Mouse (Mus musculus) embryonic facial prominence, embryonic 15.5 days (tissue): ENCODE results near the gene Mthfsd. TPM values are rescaled to one million over a fixed set of nuclear protein-coding genes. Genes with fewer than 3 reads are reported as not detected.

ENCODE experiments used
- ATAC-seq: fragments of 200-750 bp; cut with Nextera tagmentation; 2 replicates; pipeline ENCODE4 v1.8.0; 2017; ENCODE audit warnings: low read depth, moderate TSS enrichment; ENCODE audit not compliant: insufficient number of reproducible peaks, low FRiP score, low TSS enrichment
- H3K27ac ChIP-seq: fragments of 300-500 bp; sonication (generic); replicated peaks from 2 replicates; pipeline ENCODE4 v1.5.1; 2015; ENCODE audit warnings: mild to moderate bottlenecking, inconsistent platforms
- H3K27me3 ChIP-seq: fragments of 300-500 bp; sonication (generic); 2 replicates; pipeline ENCODE4 v1.6.1; 2015; ENCODE audit warnings: inconsistent platforms
- H3K36me3 ChIP-seq: fragments of 300-500 bp; sonication (generic); 2 replicates; pipeline ENCODE4 v1.6.1; 2015; ENCODE audit warnings: mild to moderate bottlenecking, inconsistent platforms
- H3K4me1 ChIP-seq: fragments of 300-500 bp; sonication (generic); 2 replicates; pipeline ENCODE4 v1.6.1; 2015; ENCODE audit warnings: inconsistent platforms
- H3K4me2 ChIP-seq: fragments of 300-500 bp; sonication (generic); replicated peaks from 2 replicates; pipeline ENCODE4 v1.6.1; 2015; ENCODE audit warnings: mild to moderate bottlenecking, inconsistent platforms
- H3K4me3 ChIP-seq: fragments of 300-500 bp; sonication (generic); replicated peaks from 2 replicates; pipeline ENCODE4 v1.5.1; 2015; ENCODE audit warnings: mild to moderate bottlenecking, inconsistent platforms
- H3K9ac ChIP-seq: fragments of 300-500 bp; sonication (generic); 2 replicates; pipeline ENCODE4 v1.6.1; 2015; ENCODE audit warnings: inconsistent platforms
- H3K9me3 ChIP-seq: fragments of 300-500 bp; sonication (generic); replicated peaks from 2 replicates; pipeline ENCODE4 v1.6.1; 2016; ENCODE audit warnings: inconsistent platforms
- WGBS: fragments of 180-500 bp; shearing (Covaris S2); methylation state at CpG from one replicate; pipeline ENCODE4 v1.1.7; 2015; 5-methylcytosine and 5-hydroxymethylcytosine counted together
- polyA plus RNA-seq: library from polyadenylated mRNA; unstranded; fragments of >200 nt; fragmentation: Nextera tagmentation; extraction: Ambion mirVana; gene quantifications from 2 replicates; pipeline ENCODE4 v1.2.1, GENCODE M21; 2015

The Mthfsd gene
- polyA plus RNA-seq, 1 experiment from 2014 or later, result 58.2 TPM

DNA sequence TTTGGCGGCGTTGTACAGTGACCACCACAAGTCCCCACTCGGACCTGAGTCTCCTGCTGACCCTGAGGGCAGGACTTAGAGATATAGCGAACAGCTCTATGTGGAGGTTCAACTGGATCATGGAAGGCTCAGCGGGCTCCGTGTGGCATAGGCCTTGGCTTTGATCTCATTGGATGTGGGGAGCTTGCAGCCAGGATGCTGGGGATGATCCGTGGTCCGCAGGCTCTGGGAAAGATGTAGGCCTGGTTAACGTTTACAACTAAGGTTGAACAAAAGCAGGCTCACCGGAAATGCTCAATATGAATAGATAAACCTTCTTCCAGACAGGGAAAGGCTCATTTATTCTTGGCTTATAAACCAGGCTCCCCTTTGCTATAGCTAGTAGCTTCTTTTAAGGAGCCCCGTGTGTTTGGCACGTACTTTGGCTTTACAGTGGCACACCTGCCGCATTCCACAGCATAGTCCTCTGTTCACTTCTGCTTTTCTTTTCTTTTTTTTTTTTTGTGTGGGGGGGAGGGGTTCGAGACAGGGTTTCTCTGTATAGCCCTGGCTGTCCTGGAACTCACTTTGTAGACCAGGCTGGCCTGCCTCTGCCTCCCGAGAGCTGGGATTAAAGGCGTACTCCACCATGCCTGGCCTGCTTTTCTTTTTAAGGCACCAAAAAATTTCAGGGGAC lies 21.2 kb upstream of the Mthfsd start:
- H3K4me3 ChIP-seq, result no peak overlapping the region; the same call in 1 of the 2 replicates
- peaks cover 37% of the 10 kb centered on the region for H3K4me1 ChIP-seq
- no peak overlapping the region for H3K9ac ChIP-seq
- no peak overlapping the region for H3K4me2 ChIP-seq
- WGBS, result 15% methylated on average over 16 of the region's 16 CpGs
- no peaks in the 10 kb centered on the region for H3K36me3 ChIP-seq
- H3K27me3 ChIP-seq, result peaks cover 87% of the 10 kb centered on the region
- ATAC-seq, result no peak
- H3K9me3 ChIP-seq, result no peaks in the 10 kb centered on the region
- H3K27ac ChIP-seq, result no peak overlapping the region

DNA sequence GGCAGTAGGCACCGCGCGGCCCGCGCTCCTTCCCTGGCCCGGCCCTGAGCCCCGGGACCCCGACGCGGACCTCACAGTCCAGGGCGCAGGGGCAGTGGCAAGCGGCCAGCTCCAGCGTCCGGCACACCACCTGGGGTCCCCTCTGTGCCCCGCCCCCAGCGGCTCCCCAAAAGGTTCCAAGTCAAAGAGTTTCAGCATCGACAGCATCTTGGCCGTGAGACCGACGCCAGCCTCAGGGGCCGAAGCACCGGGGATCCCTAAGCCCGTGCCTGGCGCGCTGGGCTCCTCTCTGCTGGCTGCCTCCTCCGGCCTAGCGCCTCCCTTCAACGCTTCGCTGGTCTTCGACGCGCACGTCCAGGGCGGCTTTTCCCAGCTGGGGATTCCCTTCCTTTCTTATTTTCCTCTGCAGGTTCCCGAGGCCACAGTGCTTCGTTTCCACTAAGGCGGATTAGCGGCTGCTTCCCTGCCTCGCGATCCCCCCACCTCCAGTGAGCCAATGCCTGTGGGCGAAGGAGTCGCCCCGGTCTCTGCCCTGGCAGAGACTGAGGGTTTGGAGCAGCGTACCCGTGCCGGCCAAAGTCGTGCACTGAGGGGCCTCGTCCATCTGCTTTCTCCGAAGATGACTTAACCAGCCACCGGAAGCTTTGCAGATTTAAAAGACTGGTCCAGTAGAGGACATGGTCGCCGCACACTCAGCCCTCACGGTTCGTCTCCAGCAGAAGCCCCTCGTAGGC lies 20.5 kb upstream of the Mthfsd start:
- 3% methylated on average over 55 of the region's 55 CpGs for WGBS
- ATAC-seq, result no peak

DNA sequence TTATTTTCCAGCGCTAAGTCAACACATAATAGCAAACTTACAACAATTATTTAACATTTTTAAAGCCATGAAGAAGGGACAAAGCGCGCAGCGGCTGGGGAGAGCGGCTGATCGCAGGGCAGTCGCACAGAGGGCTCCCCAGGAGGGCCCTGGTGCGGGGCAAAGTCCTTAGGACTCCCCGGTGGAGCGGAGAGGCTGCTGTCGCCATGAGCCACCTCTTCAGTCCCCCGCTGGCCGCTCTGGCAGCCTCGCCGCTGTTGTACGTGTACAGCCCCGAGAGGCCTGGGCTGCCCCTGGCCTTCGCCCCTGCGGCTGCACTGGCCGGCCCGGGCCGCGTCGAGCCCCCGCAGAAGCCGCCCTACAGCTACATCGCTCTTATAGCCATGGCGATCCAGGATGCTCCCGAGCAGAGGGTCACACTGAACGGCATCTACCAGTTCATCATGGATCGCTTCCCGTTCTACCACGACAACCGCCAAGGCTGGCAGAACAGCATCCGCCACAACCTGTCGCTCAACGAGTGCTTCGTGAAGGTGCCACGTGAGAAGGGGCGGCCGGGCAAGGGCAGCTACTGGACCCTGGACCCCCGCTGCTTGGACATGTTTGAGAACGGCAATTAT lies 19.7 kb upstream of the Mthfsd start, which contains the start of gene Foxl1:
TSS of gene Foxl1 (plus strand) at position 185 of the 620 bp plus-strand sequence.
- H3K36me3 ChIP-seq, result no peaks in the 10 kb centered on the region
- H3K4me1 ChIP-seq, result peaks cover 37% of the 10 kb centered on the region
- no peak within 1 kb of the TSS for H3K27ac ChIP-seq
- WGBS, result 3% methylated on average over 43 of the region's 43 CpGs
- no peak for ATAC-seq
- no peaks in the 10 kb centered on the region for H3K9me3 ChIP-seq
- no peak within 1 kb of the TSS for H3K9ac ChIP-seq
- H3K27me3 ChIP-seq, result peaks cover 96% of the 10 kb centered on the region
- H3K4me3 ChIP-seq, result peak within 1 kb of the TSS; percentile 14
- peak within 1 kb of the TSS; percentile 30 for H3K4me2 ChIP-seq

More for the DNA sequence above, 20.5 kb upstream of the Mthfsd start:
- Histone ChIP-seq H3K4me3 (peak overlapping the region; percentile 14), H3K9me3 (no peaks in the 10 kb centered on the region), H3K36me3 (no peaks in the 10 kb centered on the region), H3K4me1 (peaks cover 37% of the 10 kb centered on the region), H3K27ac (no peak overlapping the region), H3K9ac (no peak overlapping the region), H3K4me2 (peak overlapping the region; percentile 30), H3K27me3 (peaks cover 93% of the 10 kb centered on the region)

DNA sequence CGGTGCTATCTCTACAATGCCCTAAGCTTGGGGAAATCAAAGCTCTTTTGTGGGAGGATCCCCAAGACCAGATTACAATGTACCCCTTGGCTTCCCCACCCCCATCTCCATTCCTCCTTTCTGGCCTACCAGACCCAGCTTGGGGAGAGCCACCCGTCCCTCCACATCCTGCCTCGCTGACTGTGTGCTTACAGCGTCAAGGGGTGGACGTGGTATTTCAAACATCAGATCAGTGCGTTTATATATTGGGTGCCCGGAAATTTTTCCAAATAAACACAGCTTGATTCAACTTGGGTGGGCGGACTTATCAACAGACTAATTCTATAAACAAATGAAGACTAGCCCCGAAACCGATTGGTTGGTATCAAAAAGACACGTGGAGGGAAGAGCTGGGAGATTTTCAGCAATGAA lies 19.1 kb upstream of the Mthfsd start:
- Histone ChIP-seq H3K36me3 (no peaks in the 10 kb centered on the region), H3K27me3 (peaks cover 96% of the 10 kb centered on the region), H3K9me3 (no peaks in the 10 kb centered on the region), H3K4me2 (no peak overlapping the region), H3K4me1 (peaks cover 37% of the 10 kb centered on the region), H3K4me3 (no peak overlapping the region), H3K27ac (no peak overlapping the region), H3K9ac (no peak overlapping the region)
- no peak for ATAC-seq
- 7% methylated on average over 11 of the region's 11 CpGs for WGBS

DNA sequence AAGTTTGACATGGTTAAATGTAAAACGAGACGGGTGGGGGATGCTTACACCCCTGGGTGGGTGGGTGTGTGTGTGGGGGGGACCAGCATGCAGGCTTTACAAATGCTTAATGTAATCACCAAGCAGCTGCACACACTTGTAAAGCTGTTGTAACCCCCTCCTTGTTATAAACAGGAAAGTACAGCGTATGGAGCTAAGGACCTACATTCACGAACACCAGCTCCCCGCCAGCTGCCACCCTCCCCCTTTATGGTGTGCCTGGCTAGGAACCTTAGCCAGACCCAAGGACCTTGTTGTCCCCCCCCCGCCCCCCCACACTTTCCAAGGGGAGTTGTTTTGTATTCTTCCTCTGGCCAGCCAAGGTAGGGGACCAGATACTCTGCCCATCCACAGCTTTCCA lies 18.5 kb upstream of the Mthfsd start:
- 8% methylated on average over 6 of the region's 6 CpGs for WGBS
- no peak for ATAC-seq

DNA sequence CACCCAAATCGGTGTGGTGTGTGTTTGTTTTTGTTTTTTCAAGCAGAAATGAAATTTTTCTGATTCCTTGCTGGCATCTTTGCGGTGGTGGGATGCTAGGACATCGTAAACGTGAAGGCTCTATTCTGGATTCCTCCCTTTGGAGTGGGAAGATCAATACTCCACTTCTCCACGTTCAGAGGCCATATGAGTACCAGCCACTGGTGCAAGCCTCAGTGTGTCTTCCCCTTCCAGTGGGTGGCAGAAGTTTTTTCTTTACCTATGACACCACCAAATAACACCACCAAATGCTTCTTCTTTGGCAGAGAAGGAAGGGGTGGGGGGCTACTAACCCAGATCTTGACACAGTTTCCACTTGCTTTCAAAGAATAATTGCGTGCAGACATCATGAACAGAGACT lies 18.0 kb upstream of the Mthfsd start:
- no peaks in the 10 kb centered on the region for H3K36me3 ChIP-seq
- H3K27me3 ChIP-seq, result peaks cover 98% of the 10 kb centered on the region
- no peak overlapping the region for H3K27ac ChIP-seq
- H3K4me2 ChIP-seq, result peak overlapping the region; percentile 55; the same call in 1 of the 2 replicates
- no peaks in the 10 kb centered on the region for H3K9me3 ChIP-seq
- ATAC-seq, result no peak
- H3K9ac ChIP-seq, result no peak overlapping the region
- WGBS, result 11% methylated on average over 6 of the region's 6 CpGs
- H3K4me1 ChIP-seq, result peaks cover 37% of the 10 kb centered on the region
- peak overlapping the region; percentile 36; the same call in 1 of the 2 replicates for H3K4me3 ChIP-seq

More for the DNA sequence above, 18.5 kb upstream of the Mthfsd start:
- H3K36me3 ChIP-seq, result no peaks in the 10 kb centered on the region
- no peak overlapping the region for H3K9ac ChIP-seq
- H3K4me1 ChIP-seq, result peaks cover 37% of the 10 kb centered on the region
- no peak overlapping the region for H3K27ac ChIP-seq
- no peak overlapping the region for H3K4me2 ChIP-seq
- peaks cover 96% of the 10 kb centered on the region for H3K27me3 ChIP-seq
- no peak overlapping the region for H3K4me3 ChIP-seq
- H3K9me3 ChIP-seq, result no peaks in the 10 kb centered on the region

DNA sequence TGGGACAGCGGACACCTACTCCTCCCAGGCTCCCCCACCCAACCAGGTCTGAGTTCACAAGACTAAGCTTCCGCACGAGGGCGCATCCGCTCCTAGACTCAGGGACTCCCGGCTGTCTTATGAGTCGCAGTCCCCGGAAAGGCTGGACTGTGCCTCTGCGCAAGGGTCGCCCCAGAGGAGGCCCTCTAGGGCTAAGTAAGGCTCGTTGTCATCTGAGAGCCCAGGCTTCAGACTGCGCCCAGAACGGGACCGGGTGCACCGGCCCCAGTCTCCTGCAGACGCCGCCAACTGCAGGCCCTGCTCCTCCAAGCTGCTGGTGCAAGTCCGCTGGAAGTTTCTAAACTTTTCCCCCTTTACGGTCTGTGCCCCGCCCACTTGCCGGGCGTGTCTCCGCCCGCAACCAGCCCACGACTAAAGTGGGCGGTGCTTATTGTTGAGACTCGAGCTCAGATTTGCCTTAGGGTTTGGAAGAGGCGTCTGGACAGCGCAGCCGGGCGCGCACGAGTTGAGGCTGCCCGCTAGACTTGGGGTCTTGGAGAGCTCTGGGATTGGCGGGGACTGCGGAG lies 17.2 kb upstream of the Mthfsd start:
- under 1% methylated on average over 36 of the region's 36 CpGs for WGBS
- Histone ChIP-seq H3K4me1 (peaks cover 37% of the 10 kb centered on the region), H3K9ac (no peak overlapping the region)

DNA sequence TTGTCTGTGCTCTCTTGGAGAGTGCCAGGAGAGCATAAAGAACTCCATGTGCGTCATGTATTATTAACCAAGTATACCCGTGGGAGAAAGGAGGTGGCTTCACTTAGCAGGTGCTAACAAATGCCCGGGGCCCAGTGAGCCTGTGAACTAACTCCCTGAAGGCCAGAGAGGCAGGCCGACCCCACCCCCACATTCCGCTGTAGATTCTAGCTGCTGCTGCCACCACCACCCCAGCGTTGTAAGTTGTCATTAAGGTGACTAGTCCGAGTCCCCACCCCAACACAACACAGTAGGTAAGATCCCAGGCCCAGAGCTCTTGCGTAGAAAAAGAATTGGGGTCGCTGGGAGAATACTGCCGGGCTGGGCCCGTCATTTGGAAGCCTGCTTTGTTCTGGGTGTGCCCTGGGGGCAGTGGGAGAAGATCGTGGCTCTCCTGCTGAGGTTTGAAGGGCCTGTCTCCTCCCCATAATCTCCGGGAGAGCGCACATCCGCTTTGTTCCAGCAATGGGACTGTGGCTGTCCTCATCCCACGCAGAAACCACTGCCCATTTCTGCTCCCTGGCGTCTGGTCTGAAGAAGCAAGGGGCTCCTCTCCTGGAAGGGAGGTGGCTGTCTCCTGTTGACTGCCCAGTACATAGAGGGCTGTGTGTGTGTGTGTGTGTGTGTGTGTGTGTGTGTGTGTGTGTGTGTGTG lies 16.5 kb upstream of the Mthfsd start:
- Histone ChIP-seq H3K4me2 (peak overlapping the region; percentile 55), H3K27me3 (peaks cover 99% of the 10 kb centered on the region), H3K4me1 (peaks cover 37% of the 10 kb centered on the region), H3K27ac (peak overlapping the region; percentile 28; the same call in 1 of the 2 replicates), H3K9ac (no peak overlapping the region), H3K9me3 (no peaks in the 10 kb centered on the region), H3K36me3 (no peaks in the 10 kb centered on the region), H3K4me3 (peak overlapping the region; percentile 36)
- no peak for ATAC-seq
- WGBS, result 5% methylated on average over 17 of the region's 17 CpGs

More for the DNA sequence above, 17.2 kb upstream of the Mthfsd start:
- Histone ChIP-seq H3K27ac (no peak overlapping the region), H3K36me3 (no peaks in the 10 kb centered on the region), H3K9me3 (no peaks in the 10 kb centered on the region), H3K4me2 (peak overlapping the region; percentile 55), H3K27me3 (peaks cover 98% of the 10 kb centered on the region), H3K4me3 (peak overlapping the region; percentile 36)
- peak; percentile 79 for ATAC-seq

DNA sequence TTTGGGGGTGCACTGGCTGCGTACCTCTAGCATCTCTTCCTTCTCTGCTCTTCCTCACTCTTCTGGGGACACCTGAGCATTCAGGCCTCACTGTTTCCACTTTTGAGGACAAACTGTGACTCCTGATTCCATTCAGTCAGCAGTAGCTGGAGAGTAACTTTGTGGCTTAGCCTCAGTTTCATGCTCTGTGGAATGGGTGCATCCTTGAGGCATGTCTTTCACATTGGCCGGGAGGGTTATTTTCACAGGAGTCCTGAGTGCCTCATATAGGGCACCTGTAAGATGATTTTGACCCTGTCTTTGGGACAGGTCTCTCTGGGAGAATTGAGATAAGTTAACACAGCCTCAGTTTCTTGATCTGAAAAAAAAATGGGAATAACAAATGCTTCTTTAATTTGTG lies 14.9 kb upstream of the Mthfsd start:
- no peaks in the 10 kb centered on the region for H3K36me3 ChIP-seq
- H3K4me1 ChIP-seq, result peaks cover 24% of the 10 kb centered on the region
- peaks cover 99% of the 10 kb centered on the region for H3K27me3 ChIP-seq
- no peak overlapping the region for H3K4me3 ChIP-seq
- no peak overlapping the region for H3K4me2 ChIP-seq
- H3K27ac ChIP-seq, result no peak overlapping the region
- ATAC-seq, result no peak
- no peaks in the 10 kb centered on the region for H3K9me3 ChIP-seq
- no peak overlapping the region for H3K9ac ChIP-seq
- 56% methylated on average over 2 of the region's 2 CpGs for WGBS

DNA sequence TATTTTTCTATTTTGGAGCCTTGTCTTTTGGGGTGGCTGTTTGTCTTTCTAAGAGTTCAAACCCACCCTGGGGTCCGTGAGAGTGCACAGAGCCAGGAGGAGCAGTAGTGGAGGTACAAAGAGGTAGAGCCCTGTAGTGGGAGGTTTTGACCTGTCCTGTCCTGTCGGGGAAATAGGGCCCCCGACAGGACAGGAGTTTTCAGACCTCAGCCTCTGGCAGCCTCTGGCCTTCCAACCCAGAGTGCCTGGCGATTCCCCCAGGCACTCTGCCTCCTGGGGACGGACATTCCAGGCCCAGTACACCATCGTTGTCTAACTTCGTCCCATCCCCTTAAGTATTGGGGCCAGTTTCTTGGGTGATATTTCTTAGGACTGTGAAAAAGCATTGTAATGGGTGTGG lies 14.2 kb upstream of the Mthfsd start:
- H3K9ac ChIP-seq, result no peak overlapping the region
- H3K36me3 ChIP-seq, result no peaks in the 10 kb centered on the region
- no peak overlapping the region for H3K4me2 ChIP-seq
- no peaks in the 10 kb centered on the region for H3K9me3 ChIP-seq
- H3K27me3 ChIP-seq, result peaks cover 99% of the 10 kb centered on the region
- peaks cover 25% of the 10 kb centered on the region for H3K4me1 ChIP-seq
- no peak overlapping the region for H3K27ac ChIP-seq
- WGBS, result 15% methylated on average over 7 of the region's 7 CpGs
- ATAC-seq, result no peak
- H3K4me3 ChIP-seq, result no peak overlapping the region
